Mouse (Mus musculus) cortical plate, adult 2 months (tissue): ENCODE data around the gene Tril. TPM values are rescaled to one million over a fixed set of nuclear protein-coding genes. Genes with fewer than 3 reads are reported as not detected.

Source experiments
- H3K27ac ChIP-seq: fragments of 200-500 bp; 2 replicates; pipeline ENCODE4 v1.5.1; 2012; ENCODE audit warnings: low read length, control low read depth, inconsistent platforms; ENCODE audit not compliant: insufficient read depth
- H3K4me1 ChIP-seq: fragments of 200-500 bp; 2 replicates; pipeline ENCODE4 v1.6.1; 2011; ENCODE audit warnings: low read length; ENCODE audit not compliant: control insufficient read depth, insufficient read depth
- H3K4me3 ChIP-seq: fragments of 200-500 bp; 2 replicates; pipeline ENCODE4 v1.5.1; 2011; ENCODE audit warnings: mild to moderate bottlenecking, low read length, control low read depth; ENCODE audit not compliant: insufficient read depth
- CTCF ChIP-seq: fragments of 200-500 bp; IDR thresholded peaks from 2 replicates; pipeline ENCODE4 v1.5.1; 2011; ENCODE audit warnings: mild to moderate bottlenecking, control low read depth, low read length; ENCODE audit not compliant: insufficient read depth; ENCODE audit errors: extremely low read depth
- POLR2A ChIP-seq: fragments of 200-500 bp; IDR thresholded peaks from 2 replicates; pipeline ENCODE4 v1.6.1; 2011; ENCODE audit warnings: mild to moderate bottlenecking, low read length, control low read depth; ENCODE audit not compliant: insufficient read depth; ENCODE audit errors: extremely low read depth
- polyA plus RNA-seq: library from polyadenylated mRNA; depleted of rRNA; stranded (reverse); fragments of >200 nt; gene quantifications from 2 replicates; pipeline ENCODE4 v1.2.3, GENCODE M21; 2012

The Tril gene
- polyA plus RNA-seq, 1 experiment = 27.7 TPM

DNA sequence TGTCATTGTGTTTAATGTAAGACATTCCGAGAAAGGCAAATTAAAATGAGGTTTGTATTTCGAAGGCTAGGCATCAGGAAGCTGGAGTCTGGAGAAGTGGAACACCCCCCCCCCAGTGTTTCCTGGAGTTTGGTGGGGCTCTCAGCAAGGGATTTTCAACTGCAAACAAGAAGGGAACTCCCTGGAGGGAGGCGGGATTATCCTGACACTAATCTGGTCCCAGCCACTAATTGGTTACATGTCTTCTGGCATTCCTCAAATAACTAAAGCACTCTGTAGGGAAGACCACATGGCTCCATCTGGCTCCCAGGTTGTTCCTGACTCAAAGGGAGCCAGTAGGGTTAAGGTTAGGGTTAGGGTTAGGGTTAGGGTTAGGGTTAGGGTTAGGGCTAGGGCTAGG lies 23.8 kb downstream of the Tril start:
- no peaks in the 10 kb centered on the region for H3K4me1 ChIP-seq
- TF ChIP-seq POLR2A (no peak), CTCF (no peak)
- H3K27ac ChIP-seq = no peak overlapping the region

DNA sequence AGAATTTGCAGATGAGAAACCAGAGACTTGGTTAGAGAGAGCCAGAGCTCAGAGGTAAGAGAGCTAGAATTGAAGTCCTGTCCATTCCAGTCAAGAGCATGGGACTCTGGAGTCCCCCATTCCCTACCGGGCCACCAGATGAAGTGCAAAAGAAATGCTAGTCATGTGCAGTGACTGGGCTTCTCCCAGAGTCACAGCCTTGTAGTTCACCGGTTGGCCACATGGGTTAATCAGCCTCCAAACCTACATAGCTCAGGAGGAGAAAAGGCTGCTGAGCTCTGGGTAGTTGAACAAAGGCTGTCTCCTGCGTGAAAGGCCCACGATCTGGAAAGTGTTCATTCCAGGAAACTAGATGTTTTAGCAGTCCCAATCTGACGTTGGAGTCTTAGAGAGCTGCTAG lies 24.8 kb downstream of the Tril start:
- no peaks in the 10 kb centered on the region for H3K4me1 ChIP-seq
- H3K27ac ChIP-seq = no peak overlapping the region
- TF ChIP-seq POLR2A = no peak
- TF ChIP-seq CTCF = peak; percentile 47
- no peak overlapping the region for H3K4me3 ChIP-seq

More for the DNA sequence above, 23.8 kb downstream of the Tril start:
- no peak overlapping the region for H3K4me3 ChIP-seq

DNA sequence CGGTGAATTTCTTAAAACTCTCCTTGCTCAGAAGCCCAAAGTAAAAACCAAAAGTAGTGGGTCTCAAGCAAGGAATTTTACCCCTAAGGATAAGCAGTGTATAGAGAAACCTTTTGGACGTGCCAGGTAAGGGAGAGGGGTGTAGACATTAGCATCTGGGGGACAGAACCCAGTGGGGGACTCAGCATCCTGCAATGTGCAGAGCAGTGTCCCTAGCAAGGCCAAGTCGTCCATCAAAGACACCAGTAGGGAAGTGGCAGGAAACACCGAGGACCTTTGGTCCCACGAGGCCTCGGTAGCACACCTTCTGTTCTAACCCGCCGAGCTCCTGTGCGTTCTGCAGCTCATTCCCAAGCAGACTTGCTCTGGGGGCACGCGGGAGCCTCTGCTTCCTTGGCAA lies 25.6 kb downstream of the Tril start:
- no peak overlapping the region for H3K4me3 ChIP-seq
- H3K4me1 ChIP-seq = no peaks in the 10 kb centered on the region
- TF ChIP-seq CTCF (no peak), POLR2A (no peak)
- H3K27ac ChIP-seq = no peak overlapping the region

DNA sequence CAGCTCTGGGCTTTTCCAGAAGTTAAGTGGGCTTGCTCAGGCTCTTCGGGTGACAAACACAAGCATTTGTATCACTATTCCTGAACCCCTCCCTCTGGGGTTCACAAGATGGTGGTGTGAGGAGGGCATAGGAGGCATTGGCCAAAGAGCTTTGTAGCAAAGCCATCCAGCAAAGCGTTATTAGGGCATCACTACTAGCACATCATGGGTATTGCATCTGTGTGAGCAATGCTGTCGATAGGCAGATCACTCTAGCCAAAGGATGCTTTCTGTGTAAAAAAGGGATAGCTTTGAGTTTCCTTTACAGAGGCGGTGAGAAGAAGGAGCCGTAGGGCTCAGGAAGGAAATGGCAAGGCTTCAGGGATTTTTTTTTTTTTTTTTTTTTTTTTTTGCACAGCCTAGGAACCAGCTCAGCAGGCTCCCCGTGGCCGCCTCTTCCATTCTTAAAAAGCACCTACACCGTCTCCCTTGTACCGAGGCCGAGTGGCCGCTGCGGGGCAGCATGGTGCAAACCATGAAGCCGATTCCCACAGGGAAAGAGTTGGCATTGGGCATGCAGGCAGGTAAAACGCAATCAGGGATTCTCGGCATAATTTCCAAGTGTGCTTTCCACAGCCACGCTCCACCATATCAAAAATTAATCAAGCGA lies 26.2 kb downstream of the Tril start:
- no peak overlapping the region for H3K4me3 ChIP-seq
- TF ChIP-seq CTCF (peak; percentile 79), POLR2A (no peak)
- no peaks in the 10 kb centered on the region for H3K4me1 ChIP-seq
- H3K27ac ChIP-seq = no peak overlapping the region

DNA sequence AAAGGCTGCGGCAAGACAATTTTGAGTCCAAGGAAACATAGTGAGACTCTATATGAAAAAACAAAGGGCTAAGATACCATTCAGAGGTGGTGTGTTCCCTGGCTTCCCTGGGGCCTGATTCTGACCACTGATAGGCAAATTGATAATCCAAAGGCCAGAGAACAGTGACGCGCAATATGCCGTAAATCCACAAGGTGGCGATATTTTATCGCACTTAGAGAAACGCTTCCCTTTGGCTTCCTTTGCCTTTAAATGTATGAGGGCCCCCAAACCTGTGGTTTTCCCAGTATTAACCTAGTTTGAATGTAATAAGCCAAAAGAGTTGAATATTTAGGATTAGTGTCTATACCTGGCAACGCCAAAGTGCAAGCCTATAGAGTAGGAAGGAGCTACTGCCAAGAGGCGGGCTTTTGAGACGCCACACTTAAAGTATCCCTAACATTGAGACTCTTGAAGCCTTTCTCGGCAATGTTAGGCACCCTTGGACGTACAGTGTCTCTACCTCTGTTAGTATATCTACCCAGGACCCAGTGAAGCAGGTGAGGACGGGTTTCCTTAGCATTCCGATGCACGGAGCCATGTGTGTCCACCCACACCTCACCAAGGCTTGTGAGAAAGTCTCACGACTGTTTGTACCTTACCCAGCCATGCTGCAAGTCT lies 37.6 kb downstream of the Tril start:
- no peak overlapping the region for H3K4me3 ChIP-seq
- H3K4me1 ChIP-seq = no peaks in the 10 kb centered on the region
- no peak overlapping the region for H3K27ac ChIP-seq
- TF ChIP-seq CTCF (peak; percentile 83), POLR2A (no peak)

DNA sequence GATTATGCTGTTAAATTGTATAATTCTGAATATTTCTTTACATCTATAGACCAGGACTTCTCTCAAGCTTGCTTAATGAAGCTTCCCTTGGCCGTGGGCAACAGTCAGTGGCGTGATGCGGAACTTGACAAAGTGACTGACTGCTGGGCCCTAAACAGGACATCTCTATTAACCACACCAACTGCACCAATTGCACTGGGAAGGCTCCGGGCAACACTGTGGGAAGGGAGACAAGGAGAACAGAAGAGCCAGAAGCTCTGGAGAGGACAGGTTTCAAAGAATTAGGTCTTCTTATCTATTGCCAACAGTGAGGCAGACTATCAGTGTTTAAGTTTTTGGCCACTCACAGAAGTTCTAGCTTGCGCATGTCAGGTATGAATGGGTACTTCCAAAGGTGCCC lies 38.4 kb downstream of the Tril start:
- H3K27ac ChIP-seq = no peak overlapping the region
- H3K4me3 ChIP-seq = no peak overlapping the region
- H3K4me1 ChIP-seq = no peaks in the 10 kb centered on the region
- no peak for TF ChIP-seq POLR2A
- TF ChIP-seq CTCF = no peak

DNA sequence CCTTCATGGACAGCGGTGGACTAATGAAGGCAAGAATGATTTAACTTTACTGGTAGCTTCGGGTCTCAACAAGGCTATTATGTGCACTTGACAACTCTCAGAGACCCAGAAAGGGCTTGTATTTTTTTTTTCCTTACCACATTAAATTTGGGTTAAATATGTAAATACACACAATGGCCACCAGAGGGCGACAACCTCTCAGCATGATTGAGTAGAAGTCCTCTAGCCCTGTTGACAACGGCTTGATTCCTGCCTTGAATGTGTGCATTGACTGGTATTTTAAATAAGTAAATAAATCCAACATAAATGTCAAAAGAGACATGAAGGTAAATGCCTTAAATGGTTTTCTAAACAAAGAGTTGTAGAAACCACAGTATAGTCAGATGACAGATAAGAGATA lies 39.5 kb downstream of the Tril start:
- Histone ChIP-seq H3K4me1 (no peaks in the 10 kb centered on the region), H3K4me3 (no peak overlapping the region), H3K27ac (no peak overlapping the region)
- TF ChIP-seq POLR2A (no peak), CTCF (peak; percentile 75)

DNA sequence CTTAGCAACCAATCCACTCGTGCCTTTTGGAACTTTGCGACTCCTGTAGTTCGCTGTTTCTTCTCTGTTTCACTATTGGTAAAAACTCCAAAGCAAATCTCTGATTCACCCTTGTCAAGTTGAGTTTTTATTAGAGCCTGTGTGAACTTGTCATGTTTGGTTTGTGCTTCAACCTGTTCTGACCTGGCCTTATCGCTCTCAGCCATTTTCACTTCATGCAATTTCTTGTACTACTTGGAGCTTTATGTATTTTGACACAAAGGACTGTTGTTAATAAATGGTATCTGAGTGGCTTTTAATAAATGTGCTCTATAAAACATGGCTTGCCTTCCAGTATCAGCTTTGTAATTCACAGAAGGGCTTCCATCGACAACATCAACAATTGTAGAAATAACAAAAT lies 40.6 kb downstream of the Tril start:
- Histone ChIP-seq H3K4me1 (no peaks in the 10 kb centered on the region), H3K27ac (no peak overlapping the region), H3K4me3 (no peak overlapping the region)
- TF ChIP-seq CTCF (no peak), POLR2A (no peak)

DNA sequence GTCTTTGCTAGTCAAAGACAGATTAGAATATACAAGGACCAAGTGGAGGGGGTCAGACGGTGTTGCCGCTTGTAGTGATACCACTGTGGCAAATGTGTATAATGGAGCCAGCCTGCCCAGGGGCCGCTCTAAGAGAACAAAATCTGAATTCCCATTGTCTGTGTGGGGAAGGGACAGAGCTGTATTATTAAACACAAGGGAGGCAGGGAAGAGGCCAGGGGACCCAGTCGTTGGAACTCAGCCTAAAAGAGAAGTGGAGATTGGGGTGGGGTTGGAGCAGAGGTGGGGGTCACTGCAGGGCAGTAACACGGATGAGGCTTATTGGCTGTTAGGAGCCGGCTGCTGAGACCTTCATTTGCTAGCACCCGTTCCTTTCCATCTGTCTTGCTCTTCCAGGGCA lies 41.1 kb downstream of the Tril start:
- no peaks in the 10 kb centered on the region for H3K4me1 ChIP-seq
- H3K27ac ChIP-seq = no peak overlapping the region
- TF ChIP-seq POLR2A (no peak), CTCF (no peak)
- H3K4me3 ChIP-seq = no peak overlapping the region

DNA sequence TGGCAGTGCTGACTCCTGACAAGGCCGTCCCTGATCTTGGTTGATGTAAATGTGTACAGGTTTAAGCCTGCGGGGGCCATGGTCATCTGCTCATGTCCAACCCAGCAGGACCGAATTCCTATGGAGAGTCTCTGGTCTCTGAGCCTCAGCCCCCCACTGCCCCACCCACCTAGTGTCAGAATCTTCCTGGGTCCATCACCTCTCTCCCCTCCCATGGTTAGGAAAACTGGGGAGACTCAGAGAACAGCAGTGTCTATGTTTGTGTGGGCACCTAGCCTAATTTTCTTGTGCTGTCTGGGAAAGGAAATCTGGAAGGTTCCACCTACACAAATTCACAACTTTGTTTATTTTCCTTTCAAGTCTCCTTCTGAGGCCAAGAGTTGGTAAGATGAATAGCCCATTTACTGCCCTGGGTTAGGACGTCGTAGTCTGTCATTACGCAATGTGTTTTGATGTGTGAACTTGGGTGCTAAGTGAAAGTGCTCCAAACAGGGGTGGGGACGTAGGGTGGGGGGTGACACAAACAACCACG lies 42.1 kb downstream of the Tril start:
- Histone ChIP-seq H3K4me3 (no peak overlapping the region), H3K27ac (no peak overlapping the region), H3K4me1 (no peaks in the 10 kb centered on the region)
- no peak for TF ChIP-seq CTCF
- TF ChIP-seq POLR2A = no peak

DNA sequence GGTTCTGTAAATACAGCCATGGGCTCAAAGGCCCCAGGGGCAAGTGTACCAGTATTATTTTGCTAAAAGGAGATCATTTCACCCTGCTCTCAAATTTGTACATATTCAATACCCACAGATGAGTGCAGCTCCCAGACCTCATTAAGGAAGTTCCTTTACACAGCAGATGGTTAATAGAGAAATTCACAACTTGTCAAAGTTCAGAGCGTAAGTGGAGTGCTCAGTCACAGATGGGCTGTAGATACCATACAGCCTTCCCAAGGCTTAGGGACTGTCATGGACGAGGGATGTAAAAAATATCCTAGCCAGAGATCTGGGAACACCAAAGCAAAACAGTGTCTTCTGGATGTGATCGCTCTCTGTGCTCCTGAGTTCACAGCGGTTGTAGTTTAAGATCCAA lies 52.4 kb downstream of the Tril start:
- no peak overlapping the region for H3K4me3 ChIP-seq
- no peaks in the 10 kb centered on the region for H3K4me1 ChIP-seq
- no peak overlapping the region for H3K27ac ChIP-seq
- TF ChIP-seq POLR2A (no peak), CTCF (no peak)
